Mouse (Mus musculus): ENCODE measurements around the gene Tgif1. TPM values are rescaled to one million over a fixed set of nuclear protein-coding genes. Genes with fewer than 3 reads are reported as not detected.
"Not testable (repeated sequence)": the region's sequence is repeated elsewhere in the genome, so short reads cannot be mapped to it uniquely, and the experiment has no call there.

The Tgif1 gene
- polyA plus RNA-seq, 1 experiment from 2014 or later: 60.3 TPM

- ATAC-seq (ENCODE audit: insufficient read depth): peak; percentile 42
- no peak overlapping the region for H3K27ac ChIP-seq (ENCODE audit: low read depth)
Observed at GRCm38 (mm10) chr17:70834430-70834965, 18.8 kb downstream of the Tgif1 start.

GRCm38 (mm10) chr17:70832544-70832943 lies 20.8 kb downstream of the Tgif1 start:
- 75% methylated on average over 9 of the region's 9 CpGs for WGBS
- Histone ChIP-seq H3K36me3 (ENCODE audit: insufficient read depth) (no peaks in the 10 kb centered on the region), H3K9me3 (ENCODE audit: low read depth, low read length) (no peaks in the 10 kb centered on the region), H3K4me1 (ENCODE audit: insufficient read depth) (0 out of 2 replicates have a peak, but pooled peaks cover 5% of the 10 kb centered on the region), H3K27ac (ENCODE audit: low read depth) (no peak overlapping the region), H3K4me3 (ENCODE audit: low read depth, low read length) (no peak overlapping the region), H3K27me3 (ENCODE audit: insufficient read depth, low read length) (no peaks in the 10 kb centered on the region), H3K4me2 (no peak overlapping the region), H3K9ac (no peak overlapping the region)
- ATAC-seq (ENCODE audit: insufficient read depth) (no peak), DNase-seq (peak; percentile 61)
- TF ChIP-seq CTCF (IDR thresholded peaks at IDR 0.05; ENCODE audit: low read depth): no peak

More at GRCm38 (mm10) chr17:70834430-70834965, 18.8 kb downstream of the Tgif1 start:
- Histone ChIP-seq H3K4me1 (ENCODE audit: insufficient read depth) (0 out of 2 replicates have a peak, but pooled peaks cover 5% of the 10 kb centered on the region), H3K36me3 (ENCODE audit: insufficient read depth) (peaks cover 4% of the 10 kb centered on the region; the same call in 1 of the 2 replicates), H3K27me3 (ENCODE audit: insufficient read depth, low read length) (no peaks in the 10 kb centered on the region), H3K4me2 (peak overlapping the region; percentile 81), H3K4me3 (ENCODE audit: low read depth, low read length) (peak overlapping the region; percentile 40), H3K9me3 (ENCODE audit: low read depth, low read length) (no peaks in the 10 kb centered on the region), H3K9ac (peak overlapping the region; percentile 40)
- WGBS: 2% methylated on average over 29 of the region's 29 CpGs
- no peak for TF ChIP-seq CTCF (IDR thresholded peaks at IDR 0.05; ENCODE audit: low read depth)
- peak; percentile 60 for DNase-seq

- Histone ChIP-seq H3K36me3 (ENCODE audit: insufficient read depth) (no peaks in the 10 kb centered on the region), H3K27ac (ENCODE audit: low read depth) (no peak overlapping the region), H3K4me3 (ENCODE audit: low read depth, low read length) (no peak overlapping the region), H3K4me2 (no peak overlapping the region), H3K27me3 (ENCODE audit: insufficient read depth, low read length) (no peaks in the 10 kb centered on the region), H3K9me3 (ENCODE audit: low read depth, low read length) (no peaks in the 10 kb centered on the region), H3K4me1 (ENCODE audit: insufficient read depth) (0 out of 2 replicates have a peak, but pooled peaks cover 5% of the 10 kb centered on the region), H3K9ac (no peak overlapping the region)
- no peak for DNase-seq
- WGBS: 57% methylated on average over 4 of the region's 4 CpGs
- TF ChIP-seq CTCF (IDR thresholded peaks at IDR 0.05; ENCODE audit: low read depth): no peak
- no peak for ATAC-seq (ENCODE audit: insufficient read depth)
Observed at GRCm38 (mm10) chr17:70831591-70831990, 21.8 kb downstream of the Tgif1 start.

GRCm38 (mm10) chr17:70829943-70830715 lies 23.2 kb downstream of the Tgif1 start:
- 78% methylated on average over 23 of the region's 23 CpGs for WGBS
- 0 out of 2 replicates have a peak, but pooled peaks cover 1% of the 10 kb centered on the region for H3K4me1 ChIP-seq (ENCODE audit: insufficient read depth)
- DNase-seq (no peak), ATAC-seq (ENCODE audit: insufficient read depth) (no peak)
- no peak overlapping the region for H3K4me2 ChIP-seq
- no peaks in the 10 kb centered on the region for H3K9me3 ChIP-seq (ENCODE audit: low read depth, low read length)
- H3K27me3 ChIP-seq (ENCODE audit: insufficient read depth, low read length): no peaks in the 10 kb centered on the region
- no peak overlapping the region for H3K9ac ChIP-seq
- no peak overlapping the region for H3K27ac ChIP-seq (ENCODE audit: low read depth)
- no peaks in the 10 kb centered on the region for H3K36me3 ChIP-seq (ENCODE audit: insufficient read depth)
- no peak for TF ChIP-seq CTCF (IDR thresholded peaks at IDR 0.05; ENCODE audit: low read depth)
- H3K4me3 ChIP-seq (ENCODE audit: low read depth, low read length): no peak overlapping the region

GRCm38 (mm10) chr17:70829217-70829616 lies 24.1 kb downstream of the Tgif1 start:
- Histone ChIP-seq H3K4me2 (no peak overlapping the region), H3K9ac (no peak overlapping the region), H3K4me1 (ENCODE audit: insufficient read depth) (no peaks in the 10 kb centered on the region), H3K27ac (ENCODE audit: low read depth) (no peak overlapping the region), H3K27me3 (ENCODE audit: insufficient read depth, low read length) (no peaks in the 10 kb centered on the region), H3K4me3 (ENCODE audit: low read depth, low read length) (no peak overlapping the region), H3K36me3 (ENCODE audit: insufficient read depth) (no peaks in the 10 kb centered on the region), H3K9me3 (ENCODE audit: low read depth, low read length) (no peaks in the 10 kb centered on the region)
- 75% methylated on average over 6 of the region's 6 CpGs for WGBS
- ATAC-seq (ENCODE audit: insufficient read depth): no peak
- DNase-seq: no peak
- TF ChIP-seq CTCF (IDR thresholded peaks at IDR 0.05; ENCODE audit: low read depth): no peak

GRCm38 (mm10) chr17:70828569-70828968 lies 24.8 kb downstream of the Tgif1 start:
- ATAC-seq (ENCODE audit: insufficient read depth): no peak
- Histone ChIP-seq H3K9me3 (ENCODE audit: low read depth, low read length) (no peaks in the 10 kb centered on the region), H3K4me3 (ENCODE audit: low read depth, low read length) (no peak overlapping the region), H3K4me2 (no peak overlapping the region), H3K4me1 (ENCODE audit: insufficient read depth) (no peaks in the 10 kb centered on the region), H3K27me3 (ENCODE audit: insufficient read depth, low read length) (no peaks in the 10 kb centered on the region; the same call in 1 of the 2 replicates), H3K27ac (ENCODE audit: low read depth) (no peak overlapping the region), H3K9ac (no peak overlapping the region), H3K36me3 (ENCODE audit: insufficient read depth) (no peaks in the 10 kb centered on the region)
- no peak for TF ChIP-seq CTCF (IDR thresholded peaks at IDR 0.05; ENCODE audit: low read depth)
- DNase-seq: no peak
- 89% methylated on average over 2 of the region's 2 CpGs for WGBS

GRCm38 (mm10) chr17:70828180-70828528 lies 25.2 kb downstream of the Tgif1 start:
- 85% methylated on average over 4 of the region's 4 CpGs for WGBS
- ATAC-seq (ENCODE audit: insufficient read depth) (no peak), DNase-seq (no peak)
- Histone ChIP-seq H3K4me1 (ENCODE audit: insufficient read depth) (no peaks in the 10 kb centered on the region), H3K4me3 (ENCODE audit: low read depth, low read length) (no peak overlapping the region), H3K27ac (ENCODE audit: low read depth) (no peak overlapping the region), H3K9me3 (ENCODE audit: low read depth, low read length) (no peaks in the 10 kb centered on the region), H3K27me3 (ENCODE audit: insufficient read depth, low read length) (no peaks in the 10 kb centered on the region; the same call in 1 of the 2 replicates), H3K4me2 (no peak overlapping the region), H3K9ac (no peak overlapping the region), H3K36me3 (ENCODE audit: insufficient read depth) (no peaks in the 10 kb centered on the region)
- no peak for TF ChIP-seq CTCF (IDR thresholded peaks at IDR 0.05; ENCODE audit: low read depth)

- not testable (repeated sequence) for H3K36me3 ChIP-seq (ENCODE audit: insufficient read depth); H3K4me3 ChIP-seq (ENCODE audit: low read depth, low read length); H3K9me3 ChIP-seq (ENCODE audit: low read depth, low read length); H3K4me1 ChIP-seq (ENCODE audit: insufficient read depth); H3K27me3 ChIP-seq (ENCODE audit: insufficient read depth, low read length); H3K9ac ChIP-seq; H3K4me2 ChIP-seq
- DNase-seq (peak; percentile 59), ATAC-seq (ENCODE audit: insufficient read depth) (peak; percentile 65; the same call in 1 of the 2 replicates)
- WGBS: 57% methylated on average over 11 of the region's 11 CpGs
- peak overlapping the region; percentile 30; the same call in 1 of the 2 replicates for H3K27ac ChIP-seq (ENCODE audit: low read depth)
Observed at GRCm38 (mm10) chr17:70827463-70828179, 25.7 kb downstream of the Tgif1 start.
